Mouse (Mus musculus) liver, postnatal 0 days (tissue): Measurements from ENCODE around the gene Accsl.

Experiments
- CTCF ChIP-seq: sonication (generic); IDR thresholded peaks from 2 replicates; pipeline ENCODE4 v1.5.1; 2016; ENCODE audit warnings: antibody characterized with exemption, low read depth
- EP300 ChIP-seq: IDR thresholded peaks from 2 replicates; pipeline ENCODE4 v1.6.1; 2016; ENCODE audit warnings: antibody characterized with exemption, low read depth, mild to moderate bottlenecking

GRCm38 (mm10) chr2:93899397-93900380 lies 30.7 kb upstream of the Accsl start:
- TF ChIP-seq CTCF: no peak
- no peak for TF ChIP-seq EP300
